Mouse (Mus musculus) kidney, postnatal 0 days (tissue): Measurements from ENCODE around the gene 4931428F04Rik. TPM values are rescaled to one million over a fixed set of nuclear protein-coding genes. Genes with fewer than 3 reads are reported as not detected.

ENCODE experiments used
- ATAC-seq: fragments of 200-750 bp; cut with Nextera tagmentation; replicated peaks from 2 replicates; pipeline ENCODE4 v1.8.0; 2017; ENCODE audit warnings: low read depth, moderate number of reproducible peaks, moderate TSS enrichment, moderate library complexity; ENCODE audit not compliant: low FRiP score
- DNase-seq: peaks from one replicate; pipeline ENCODE4 v3.0.0-alpha.2; 2016; ENCODE audit warnings: low spot score
- H3K27ac ChIP-seq: fragments of 300-500 bp; sonication (generic); 2 replicates; pipeline ENCODE4 v1.5.1; 2014; ENCODE audit warnings: mild to moderate bottlenecking
- H3K27me3 ChIP-seq: fragments of 300-500 bp; sonication (generic); 2 replicates; pipeline ENCODE4 v1.6.1; 2014; ENCODE audit warnings: low read length, mixed read lengths; ENCODE audit not compliant: insufficient read depth
- H3K36me3 ChIP-seq: fragments of 300-500 bp; sonication (generic); 2 replicates; pipeline ENCODE4 v1.6.1; 2014; ENCODE audit warnings: low read length, mixed read lengths; ENCODE audit not compliant: insufficient read depth
- H3K4me1 ChIP-seq: fragments of 300-500 bp; sonication (generic); replicated peaks from 2 replicates; pipeline ENCODE4 v1.6.1; 2014; ENCODE audit warnings: antibody characterized with exemption, low read length, mixed read lengths; ENCODE audit not compliant: insufficient read depth
- H3K4me2 ChIP-seq: fragments of 300-500 bp; sonication (generic); 2 replicates; pipeline ENCODE4 v1.6.1; 2014; ENCODE audit warnings: mild to moderate bottlenecking, low read length, moderate library complexity, mixed read lengths
- H3K4me3 ChIP-seq: fragments of 300-500 bp; sonication (generic); replicated peaks from 2 replicates; pipeline ENCODE4 v1.5.1; 2014; ENCODE audit warnings: low read depth, low read length
- H3K9ac ChIP-seq: fragments of 300-500 bp; sonication (generic); 2 replicates; pipeline ENCODE4 v1.6.1; 2014; ENCODE audit warnings: low read depth, low read length
- H3K9me3 ChIP-seq: fragments of 300-500 bp; sonication (generic); replicated peaks from 2 replicates; pipeline ENCODE4 v1.6.1; 2016; ENCODE audit warnings: low read length, inconsistent platforms, mixed read lengths
- CTCF ChIP-seq: IDR thresholded peaks from 2 replicates; pipeline ENCODE4 v1.5.1; 2016; ENCODE audit warnings: antibody characterized with exemption, low read depth, mild to moderate bottlenecking, moderate library complexity
- whole genome bisulfite sequencing: fragments of 180-500 bp; shearing (Covaris S2); extraction: QIAGEN DNeasy Blood & Tissue Kit; methylation state at CpG from one replicate; pipeline ENCODE4 v1.1.7; 2014; 5-methylcytosine and 5-hydroxymethylcytosine counted together
- polyA plus RNA-seq: library from polyadenylated mRNA; unstranded; fragments of >200 nt; fragmentation: Nextera tagmentation; extraction: Ambion mirVana; gene quantifications from 2 replicates; pipeline ENCODE4 v1.2.1, GENCODE M21; 2015

The 4931428F04Rik gene
- polyA plus RNA-seq, 1 experiment from 2014 or later = 5.5 TPM

GRCm38 (mm10) chr8:105317941-105318340 lies 28.3 kb upstream of the 4931428F04Rik start:
- H3K9me3 ChIP-seq = no peaks in the 10 kb centered on the region
- no peak overlapping the region for H3K27ac ChIP-seq
- ATAC-seq = no peak
- H3K4me2 ChIP-seq = no peak overlapping the region
- H3K4me3 ChIP-seq = no peak overlapping the region
- TF ChIP-seq CTCF = no peak
- WGBS = 93% methylated on average over 4 of the region's 4 CpGs
- H3K4me1 ChIP-seq = no peaks in the 10 kb centered on the region
- peaks cover 38% of the 10 kb centered on the region for H3K36me3 ChIP-seq
- no peaks in the 10 kb centered on the region for H3K27me3 ChIP-seq
- DNase-seq = no peak
- H3K9ac ChIP-seq = no peak overlapping the region

- Histone ChIP-seq H3K36me3 (peaks cover 44% of the 10 kb centered on the region), H3K9ac (no peak overlapping the region), H3K9me3 (no peaks in the 10 kb centered on the region), H3K27me3 (no peaks in the 10 kb centered on the region), H3K4me3 (no peak overlapping the region), H3K4me2 (no peak overlapping the region), H3K27ac (no peak overlapping the region), H3K4me1 (no peaks in the 10 kb centered on the region)
- TF ChIP-seq CTCF = no peak
- no peak for DNase-seq
- 89% methylated on average over 18 of the region's 18 CpGs for WGBS
- ATAC-seq = no peak
Measured at GRCm38 (mm10) chr8:105315073-105315769, 25.6 kb upstream of the 4931428F04Rik start.

- TF ChIP-seq CTCF = no peak
- Histone ChIP-seq H3K4me3 (no peak overlapping the region), H3K4me2 (no peak overlapping the region), H3K4me1 (no peaks in the 10 kb centered on the region), H3K27me3 (no peaks in the 10 kb centered on the region), H3K36me3 (peaks cover 47% of the 10 kb centered on the region), H3K9ac (no peak overlapping the region), H3K27ac (no peak overlapping the region), H3K9me3 (no peaks in the 10 kb centered on the region)
- ATAC-seq = no peak
- DNase-seq = no peak
- WGBS = 78% methylated on average over 9 of the region's 9 CpGs
Measured at GRCm38 (mm10) chr8:105313622-105314402, 24.1 kb upstream of the 4931428F04Rik start.

GRCm38 (mm10) chr8:105312891-105313481 lies 23.3 kb upstream of the 4931428F04Rik start:
- 93% methylated on average over 8 of the region's 8 CpGs for WGBS
- ATAC-seq (no peak), DNase-seq (no peak)
- Histone ChIP-seq H3K4me3 (no peak overlapping the region), H3K36me3 (peaks cover 45% of the 10 kb centered on the region), H3K4me1 (no peaks in the 10 kb centered on the region), H3K27ac (no peak overlapping the region), H3K4me2 (no peak overlapping the region), H3K9me3 (no peaks in the 10 kb centered on the region), H3K27me3 (no peaks in the 10 kb centered on the region), H3K9ac (no peak overlapping the region)
- no peak for TF ChIP-seq CTCF

GRCm38 (mm10) chr8:105311718-105312117 lies 22.1 kb upstream of the 4931428F04Rik start:
- Histone ChIP-seq H3K9ac (no peak overlapping the region), H3K27ac (no peak overlapping the region), H3K27me3 (no peaks in the 10 kb centered on the region), H3K9me3 (no peaks in the 10 kb centered on the region), H3K4me1 (no peaks in the 10 kb centered on the region), H3K36me3 (peaks cover 42% of the 10 kb centered on the region), H3K4me3 (no peak overlapping the region), H3K4me2 (no peak overlapping the region)
- TF ChIP-seq CTCF = peak; percentile 24; the same call in 1 of the 2 replicates
- 100% methylated on average over 1 of the region's 1 CpGs for WGBS
- DNase-seq (no peak), ATAC-seq (no peak)

- H3K4me3 ChIP-seq = no peak overlapping the region
- H3K27me3 ChIP-seq = no peaks in the 10 kb centered on the region
- no peak overlapping the region for H3K27ac ChIP-seq
- WGBS = 82% methylated on average over 8 of the region's 8 CpGs
- H3K4me2 ChIP-seq = no peak overlapping the region
- H3K36me3 ChIP-seq = peaks cover 34% of the 10 kb centered on the region
- H3K9ac ChIP-seq = no peak overlapping the region
- peaks cover 12% of the 10 kb centered on the region; the same call in 1 of the 2 replicates for H3K4me1 ChIP-seq
- H3K9me3 ChIP-seq = no peaks in the 10 kb centered on the region
- DNase-seq (no peak), ATAC-seq (no peak)
- no peak for TF ChIP-seq CTCF
Measured at GRCm38 (mm10) chr8:105310118-105310517, 20.5 kb upstream of the 4931428F04Rik start.
